Mouse (Mus musculus) heart, embryonic 10.5 days (tissue): ENCODE results near the gene Stpg4. TPM values are rescaled to one million over a fixed set of nuclear protein-coding genes. Genes with fewer than 3 reads are reported as not detected.
A peak's percentile ranks its signal among the peaks of the same experiment; 100 is the strongest.

Experiments used
- DNase-seq: peaks from one replicate; pipeline ENCODE4 v3.0.0-alpha.2; 2017; ENCODE audit warnings: low spot score
- H3K27ac ChIP-seq: fragments of 300-500 bp; sonication (generic); 2 replicates; pipeline ENCODE4 v1.5.1; 2016; ENCODE audit warnings: mild to moderate bottlenecking
- H3K27me3 ChIP-seq: fragments of 300-500 bp; sonication (generic); 2 replicates; pipeline ENCODE4 v1.6.1; 2016; ENCODE audit warnings: mild to moderate bottlenecking; ENCODE audit not compliant: poor library complexity, insufficient read depth, severe bottlenecking
- H3K36me3 ChIP-seq: fragments of 300-500 bp; sonication (generic); 2 replicates; pipeline ENCODE4 v1.6.1; 2016; ENCODE audit warnings: mild to moderate bottlenecking, moderate library complexity
- H3K4me1 ChIP-seq: fragments of 300-500 bp; sonication (generic); 2 replicates; pipeline ENCODE4 v1.6.1; 2016; ENCODE audit warnings: mild to moderate bottlenecking
- H3K4me3 ChIP-seq: fragments of 300-500 bp; sonication (generic); 2 replicates; pipeline ENCODE4 v1.5.1; 2016; ENCODE audit warnings: mild to moderate bottlenecking, moderate library complexity
- H3K9me3 ChIP-seq: fragments of 300-500 bp; sonication (generic); 2 replicates; pipeline ENCODE4 v1.6.1; 2016; ENCODE audit warnings: mild to moderate bottlenecking, moderate library complexity
- WGBS: fragments of 180-500 bp; shearing (Covaris S2); methylation state at CpG from one replicate; pipeline ENCODE4 v1.1.7; 2016; 5-methylcytosine and 5-hydroxymethylcytosine counted together
- polyA plus RNA-seq: library from polyadenylated mRNA; unstranded; fragments of >200 nt; fragmentation: Nextera tagmentation; extraction: Ambion mirVana; gene quantifications from 2 replicates; pipeline ENCODE4 v1.2.1, GENCODE M21; 2016

The Stpg4 gene
- polyA plus RNA-seq, 1 experiment from 2014 or later: not detected

GRCm38 (mm10) chr17:87367640-87368039, 59.9 kb downstream of the Stpg4 start:
- H3K4me1 ChIP-seq: peaks cover 61% of the 10 kb centered on the region
- H3K9me3 ChIP-seq: no peaks in the 10 kb centered on the region
- H3K27me3 ChIP-seq: no peaks in the 10 kb centered on the region
- WGBS: 59% methylated on average over 3 of the region's 3 CpGs
- peak overlapping the region; percentile 76 for H3K27ac ChIP-seq
- no peaks in the 10 kb centered on the region for H3K36me3 ChIP-seq
- DNase-seq: no peak
- H3K4me3 ChIP-seq: no peak overlapping the region

GRCm38 (mm10) chr17:87367228-87367627, 60.3 kb downstream of the Stpg4 start:
- H3K27ac ChIP-seq: peak overlapping the region; percentile 76
- no peaks in the 10 kb centered on the region for H3K9me3 ChIP-seq
- no peak overlapping the region for H3K4me3 ChIP-seq
- no peaks in the 10 kb centered on the region for H3K27me3 ChIP-seq
- WGBS: 28% methylated on average over 4 of the region's 4 CpGs
- H3K4me1 ChIP-seq: peaks cover 61% of the 10 kb centered on the region
- H3K36me3 ChIP-seq: no peaks in the 10 kb centered on the region
- no peak for DNase-seq

GRCm38 (mm10) chr17:87366520-87366919, 61.0 kb downstream of the Stpg4 start:
- H3K9me3 ChIP-seq: no peaks in the 10 kb centered on the region
- peaks cover 61% of the 10 kb centered on the region for H3K4me1 ChIP-seq
- peak overlapping the region; percentile 76 for H3K27ac ChIP-seq
- WGBS: 16% methylated on average over 2 of the region's 2 CpGs
- no peaks in the 10 kb centered on the region for H3K27me3 ChIP-seq
- H3K36me3 ChIP-seq: no peaks in the 10 kb centered on the region
- DNase-seq: no peak
- H3K4me3 ChIP-seq: no peak overlapping the region

- WGBS: 43% methylated on average over 8 of the region's 8 CpGs
- Histone ChIP-seq H3K9me3 (no peaks in the 10 kb centered on the region), H3K27ac (peak overlapping the region; percentile 76), H3K36me3 (no peaks in the 10 kb centered on the region), H3K4me1 (peaks cover 59% of the 10 kb centered on the region), H3K27me3 (0 out of 2 replicates have a peak, but pooled peaks cover 1% of the 10 kb centered on the region), H3K4me3 (no peak overlapping the region)
- no peak for DNase-seq
These were observed 62.3 kb downstream of the Stpg4 start for GRCm38 (mm10) chr17:87365268-87365667.

- Histone ChIP-seq H3K27ac (no peak overlapping the region), H3K4me1 (peaks cover 50% of the 10 kb centered on the region), H3K4me3 (no peak overlapping the region), H3K27me3 (0 out of 2 replicates have a peak, but pooled peaks cover 5% of the 10 kb centered on the region), H3K9me3 (no peaks in the 10 kb centered on the region), H3K36me3 (no peaks in the 10 kb centered on the region)
- WGBS: 84% methylated on average over 15 of the region's 15 CpGs
- DNase-seq: no peak
These were observed 63.4 kb downstream of the Stpg4 start for GRCm38 (mm10) chr17:87364108-87364507.

- 0 out of 2 replicates have a peak, but pooled peaks cover 5% of the 10 kb centered on the region for H3K27me3 ChIP-seq
- H3K36me3 ChIP-seq: no peaks in the 10 kb centered on the region
- no peaks in the 10 kb centered on the region for H3K9me3 ChIP-seq
- no peak overlapping the region for H3K27ac ChIP-seq
- no peak overlapping the region for H3K4me3 ChIP-seq
- 59% methylated on average over 3 of the region's 3 CpGs for WGBS
- H3K4me1 ChIP-seq: peaks cover 31% of the 10 kb centered on the region
- no peak for DNase-seq
These were observed 66.4 kb downstream of the Stpg4 start for GRCm38 (mm10) chr17:87361132-87361531.

GRCm38 (mm10) chr17:87357506-87357905, 70.0 kb downstream of the Stpg4 start:
- WGBS: 82% methylated on average over 9 of the region's 9 CpGs
- H3K4me3 ChIP-seq: no peak overlapping the region
- DNase-seq: no peak
- no peaks in the 10 kb centered on the region for H3K9me3 ChIP-seq
- H3K27me3 ChIP-seq: 0 out of 2 replicates have a peak, but pooled peaks cover 5% of the 10 kb centered on the region
- H3K4me1 ChIP-seq: peaks cover 43% of the 10 kb centered on the region
- H3K36me3 ChIP-seq: no peaks in the 10 kb centered on the region
- no peak overlapping the region for H3K27ac ChIP-seq

GRCm38 (mm10) chr17:87356261-87356660, 71.3 kb downstream of the Stpg4 start:
- H3K27ac ChIP-seq: no peak overlapping the region
- H3K4me1 ChIP-seq: peaks cover 56% of the 10 kb centered on the region

GRCm38 (mm10) chr17:87355456-87355855, 72.1 kb downstream of the Stpg4 start:
- no peak overlapping the region for H3K4me3 ChIP-seq
- H3K27me3 ChIP-seq: 0 out of 2 replicates have a peak, but pooled peaks cover 5% of the 10 kb centered on the region
- DNase-seq: no peak
- WGBS: 36% methylated on average over 8 of the region's 8 CpGs
- H3K36me3 ChIP-seq: no peaks in the 10 kb centered on the region
- H3K27ac ChIP-seq: 0 out of 2 replicates have a peak overlapping the region, but pooled peaks have one; percentile 36
- no peaks in the 10 kb centered on the region for H3K9me3 ChIP-seq
- peaks cover 64% of the 10 kb centered on the region for H3K4me1 ChIP-seq

More at GRCm38 (mm10) chr17:87356261-87356660, 71.3 kb downstream of the Stpg4 start:
- no peak overlapping the region for H3K4me3 ChIP-seq
- H3K36me3 ChIP-seq: no peaks in the 10 kb centered on the region
- H3K9me3 ChIP-seq: no peaks in the 10 kb centered on the region
- H3K27me3 ChIP-seq: 0 out of 2 replicates have a peak, but pooled peaks cover 5% of the 10 kb centered on the region
- 90% methylated on average over 5 of the region's 5 CpGs for WGBS
- no peak for DNase-seq

GRCm38 (mm10) chr17:87353745-87354320, 73.7 kb downstream of the Stpg4 start:
- Histone ChIP-seq H3K4me1 (peaks cover 73% of the 10 kb centered on the region), H3K36me3 (no peaks in the 10 kb centered on the region), H3K27me3 (no peaks in the 10 kb centered on the region), H3K9me3 (no peaks in the 10 kb centered on the region), H3K4me3 (no peak overlapping the region), H3K27ac (no peak overlapping the region; the same call in 1 of the 2 replicates)
- DNase-seq: no peak
- 89% methylated on average over 8 of the region's 8 CpGs for WGBS

- Histone ChIP-seq H3K27ac (peak overlapping the region; percentile 88), H3K9me3 (no peaks in the 10 kb centered on the region), H3K4me3 (no peak overlapping the region), H3K36me3 (no peaks in the 10 kb centered on the region), H3K4me1 (peaks cover 78% of the 10 kb centered on the region), H3K27me3 (no peaks in the 10 kb centered on the region)
- DNase-seq: no peak
- 31% methylated on average over 1 of the region's 1 CpGs for WGBS
These were observed 74.7 kb downstream of the Stpg4 start for GRCm38 (mm10) chr17:87352898-87353225.

GRCm38 (mm10) chr17:87352106-87352897, 75.2 kb downstream of the Stpg4 start:
- 40% methylated on average over 16 of the region's 16 CpGs for WGBS
- no peaks in the 10 kb centered on the region for H3K36me3 ChIP-seq
- peaks cover 74% of the 10 kb centered on the region for H3K4me1 ChIP-seq
- no peaks in the 10 kb centered on the region for H3K27me3 ChIP-seq
- no peaks in the 10 kb centered on the region for H3K9me3 ChIP-seq
- peak overlapping the region; percentile 88 for H3K27ac ChIP-seq
- H3K4me3 ChIP-seq: peak overlapping the region; percentile 45; the same call in 1 of the 2 replicates
- no peak for DNase-seq
